Mouse (Mus musculus) intestine, embryonic 15.5 days (tissue): ENCODE results near the gene Hps5. TPM values are rescaled to one million over a fixed set of nuclear protein-coding genes. Genes with fewer than 3 reads are reported as not detected.
"Not testable (repeated sequence)": the region's sequence is repeated elsewhere in the genome, so short reads cannot be mapped to it uniquely, and the experiment has no call there.

Experiments used
- ATAC-seq: fragments of 200-750 bp; cut with Nextera tagmentation; 2 replicates; pipeline ENCODE4 v1.8.0; 2017; ENCODE audit warnings: moderate TSS enrichment, moderate library complexity
- H3K27ac ChIP-seq: fragments of 300-500 bp; sonication (generic); 2 replicates; pipeline ENCODE4 v1.5.1; 2015; ENCODE audit warnings: mild to moderate bottlenecking, inconsistent platforms
- H3K27me3 ChIP-seq: fragments of 300-500 bp; sonication (generic); replicated peaks from 2 replicates; pipeline ENCODE4 v1.6.1; 2015; ENCODE audit warnings: inconsistent platforms
- H3K36me3 ChIP-seq: fragments of 300-500 bp; sonication (generic); 2 replicates; pipeline ENCODE4 v1.6.1; 2015; ENCODE audit warnings: inconsistent platforms
- H3K4me1 ChIP-seq: fragments of 300-500 bp; sonication (generic); replicated peaks from 2 replicates; pipeline ENCODE4 v1.6.1; 2015; ENCODE audit warnings: inconsistent platforms
- H3K4me2 ChIP-seq: fragments of 300-500 bp; sonication (generic); replicated peaks from 2 replicates; pipeline ENCODE4 v1.6.1; 2015; ENCODE audit warnings: mild to moderate bottlenecking, inconsistent platforms
- H3K4me3 ChIP-seq: fragments of 300-500 bp; sonication (generic); replicated peaks from 2 replicates; pipeline ENCODE4 v1.5.1; 2015; ENCODE audit warnings: inconsistent platforms
- H3K9ac ChIP-seq: fragments of 300-500 bp; sonication (generic); 2 replicates; pipeline ENCODE4 v1.6.1; 2015; ENCODE audit warnings: inconsistent platforms
- H3K9me3 ChIP-seq: fragments of 300-500 bp; sonication (generic); 2 replicates; pipeline ENCODE4 v1.6.1; 2016; ENCODE audit warnings: inconsistent platforms
- WGBS: fragments of 180-500 bp; shearing (Covaris S2); methylation state at CpG from one replicate; pipeline ENCODE4 v1.1.7; 2015; 5-methylcytosine and 5-hydroxymethylcytosine counted together
- polyA plus RNA-seq: library from polyadenylated mRNA; unstranded; fragments of >200 nt; fragmentation: Nextera tagmentation; extraction: Ambion mirVana; gene quantifications from 2 replicates; pipeline ENCODE4 v1.2.1, GENCODE M21; 2015

The Hps5 gene
- polyA plus RNA-seq, 1 experiment from 2014 or later, result 23.3 TPM

- Histone ChIP-seq H3K4me1 (no peaks in the 10 kb centered on the region), H3K9me3 (no peaks in the 10 kb centered on the region), H3K4me2 (no peak within 1 kb of the TSS), H3K9ac (no peak within 1 kb of the TSS), H3K27ac (no peak within 1 kb of the TSS), H3K36me3 (no peaks in the 10 kb centered on the region), H3K4me3 (no peak within 1 kb of the TSS), H3K27me3 (no peaks in the 10 kb centered on the region)
- 64% methylated on average over 3 of the region's 3 CpGs for WGBS
- no peak for ATAC-seq
Measured at GRCm38 (mm10) chr7:46751490-46751889, 44.4 kb downstream of the Hps5 start, which contains the start of gene Saa2. Gene Saa2, plus strand, starts transcription at chr7:46751790.

GRCm38 (mm10) chr7:46748459-46748858 lies 47.4 kb downstream of the Hps5 start:
- H3K9me3 ChIP-seq, result no peaks in the 10 kb centered on the region
- no peak overlapping the region for H3K4me3 ChIP-seq
- H3K4me2 ChIP-seq, result no peak overlapping the region
- H3K27ac ChIP-seq, result no peak overlapping the region
- H3K9ac ChIP-seq, result no peak overlapping the region
- WGBS, result 68% methylated on average over 3 of the region's 3 CpGs
- no peak for ATAC-seq
- no peaks in the 10 kb centered on the region for H3K27me3 ChIP-seq
- no peaks in the 10 kb centered on the region for H3K4me1 ChIP-seq
- H3K36me3 ChIP-seq, result no peaks in the 10 kb centered on the region

- Histone ChIP-seq H3K27me3 (no peaks in the 10 kb centered on the region), H3K36me3 (no peaks in the 10 kb centered on the region), H3K9me3 (no peaks in the 10 kb centered on the region), H3K4me3 (no peak overlapping the region), H3K4me2 (no peak overlapping the region), H3K27ac (no peak overlapping the region), H3K4me1 (no peaks in the 10 kb centered on the region), H3K9ac (no peak overlapping the region)
- WGBS, result 56% methylated on average over 7 of the region's 7 CpGs
- ATAC-seq, result no peak
Measured at GRCm38 (mm10) chr7:46746381-46746780, 49.5 kb downstream of the Hps5 start.

- no peaks in the 10 kb centered on the region for H3K9me3 ChIP-seq
- H3K27me3 ChIP-seq, result no peaks in the 10 kb centered on the region
- H3K27ac ChIP-seq, result no peak overlapping the region
- no peak overlapping the region for H3K4me2 ChIP-seq
- H3K4me3 ChIP-seq, result no peak overlapping the region
- no peak for ATAC-seq
- H3K9ac ChIP-seq, result no peak overlapping the region
- no peaks in the 10 kb centered on the region for H3K36me3 ChIP-seq
- 80% methylated on average over 3 of the region's 3 CpGs for WGBS
- H3K4me1 ChIP-seq, result no peaks in the 10 kb centered on the region
Measured at GRCm38 (mm10) chr7:46745816-46746215, 50.0 kb downstream of the Hps5 start.

GRCm38 (mm10) chr7:46742880-46743279 lies 53.0 kb downstream of the Hps5 start, which contains the start of gene Saa1:
Gene Saa1, minus strand, starts transcription at chr7:46742980.
- 66% methylated on average over 3 of the region's 3 CpGs for WGBS
- H3K4me1 ChIP-seq, H3K9ac ChIP-seq, H3K4me3 ChIP-seq, H3K27me3 ChIP-seq, H3K27ac ChIP-seq, ATAC-seq, H3K4me2 ChIP-seq, H3K36me3 ChIP-seq, H3K9me3 ChIP-seq: not testable (repeated sequence)

- H3K4me2 ChIP-seq, H3K4me1 ChIP-seq, ATAC-seq, H3K27me3 ChIP-seq, H3K9me3 ChIP-seq, H3K27ac ChIP-seq, H3K36me3 ChIP-seq, H3K4me3 ChIP-seq, H3K9ac ChIP-seq: not testable (repeated sequence)
- WGBS, result 77% methylated on average over 5 of the region's 5 CpGs
Measured at GRCm38 (mm10) chr7:46740041-46740440, 55.8 kb downstream of the Hps5 start.

GRCm38 (mm10) chr7:46738561-46739460 lies 57.1 kb downstream of the Hps5 start:
- ATAC-seq, result peak; percentile 89
- no peak overlapping the region for H3K27ac ChIP-seq
- 73% methylated on average over 12 of the region's 12 CpGs for WGBS

GRCm38 (mm10) chr7:46734983-46735382 lies 60.9 kb downstream of the Hps5 start:
- WGBS, result 74% methylated on average over 2 of the region's 2 CpGs
- no peak overlapping the region for H3K4me3 ChIP-seq
- no peak overlapping the region for H3K4me2 ChIP-seq
- no peaks in the 10 kb centered on the region for H3K27me3 ChIP-seq
- no peaks in the 10 kb centered on the region for H3K36me3 ChIP-seq
- no peak overlapping the region for H3K9ac ChIP-seq
- no peaks in the 10 kb centered on the region for H3K4me1 ChIP-seq
- no peak overlapping the region for H3K27ac ChIP-seq
- ATAC-seq, result no peak
- H3K9me3 ChIP-seq, result no peaks in the 10 kb centered on the region

More at GRCm38 (mm10) chr7:46738561-46739460, 57.1 kb downstream of the Hps5 start:
- Histone ChIP-seq H3K36me3 (no peaks in the 10 kb centered on the region), H3K4me2 (no peak overlapping the region), H3K27me3 (no peaks in the 10 kb centered on the region), H3K4me3 (no peak overlapping the region), H3K9ac (no peak overlapping the region), H3K4me1 (no peaks in the 10 kb centered on the region), H3K9me3 (no peaks in the 10 kb centered on the region)

GRCm38 (mm10) chr7:46732458-46732857 lies 63.4 kb downstream of the Hps5 start, which contains the start of gene Saa4:
Gene Saa4, minus strand, starts transcription at chr7:46732603.
- Histone ChIP-seq H3K4me1 (no peaks in the 10 kb centered on the region), H3K27me3 (no peaks in the 10 kb centered on the region)
- no peak for ATAC-seq

GRCm38 (mm10) chr7:46727584-46727983 lies 68.3 kb downstream of the Hps5 start:
- WGBS, result 88% methylated on average over 1 of the region's 1 CpGs
- no peaks in the 10 kb centered on the region for H3K27me3 ChIP-seq
- H3K4me2 ChIP-seq, result no peak overlapping the region
- H3K4me3 ChIP-seq, result no peak overlapping the region
- no peaks in the 10 kb centered on the region for H3K9me3 ChIP-seq
- no peak overlapping the region for H3K9ac ChIP-seq
- H3K4me1 ChIP-seq, result no peaks in the 10 kb centered on the region
- no peak overlapping the region for H3K27ac ChIP-seq
- H3K36me3 ChIP-seq, result no peaks in the 10 kb centered on the region
- no peak for ATAC-seq

More at GRCm38 (mm10) chr7:46732458-46732857, 63.4 kb downstream of the Hps5 start, which contains the start of gene Saa4:
- Histone ChIP-seq H3K27ac (no peak within 1 kb of the TSS), H3K4me2 (no peak within 1 kb of the TSS), H3K9me3 (no peaks in the 10 kb centered on the region), H3K4me3 (no peak within 1 kb of the TSS), H3K9ac (no peak within 1 kb of the TSS), H3K36me3 (no peaks in the 10 kb centered on the region)
- WGBS, result 75% methylated on average over 4 of the region's 4 CpGs

GRCm38 (mm10) chr7:46724396-46724795 lies 71.5 kb downstream of the Hps5 start:
- no peak overlapping the region for H3K9ac ChIP-seq
- H3K36me3 ChIP-seq, result no peaks in the 10 kb centered on the region
- H3K4me1 ChIP-seq, result no peaks in the 10 kb centered on the region
- no peaks in the 10 kb centered on the region for H3K27me3 ChIP-seq
- 83% methylated on average over 5 of the region's 5 CpGs for WGBS
- no peaks in the 10 kb centered on the region for H3K9me3 ChIP-seq
- H3K27ac ChIP-seq, result no peak overlapping the region
- ATAC-seq, result no peak
- no peak overlapping the region for H3K4me2 ChIP-seq
- H3K4me3 ChIP-seq, result no peak overlapping the region

GRCm38 (mm10) chr7:46723849-46724248 lies 72.0 kb downstream of the Hps5 start:
- Histone ChIP-seq H3K27ac (no peak overlapping the region), H3K9me3 (no peaks in the 10 kb centered on the region), H3K4me2 (no peak overlapping the region), H3K4me3 (no peak overlapping the region), H3K4me1 (no peaks in the 10 kb centered on the region), H3K27me3 (no peaks in the 10 kb centered on the region), H3K36me3 (no peaks in the 10 kb centered on the region), H3K9ac (no peak overlapping the region)
- ATAC-seq, result peak; percentile 81
- 68% methylated on average over 3 of the region's 3 CpGs for WGBS

- Histone ChIP-seq H3K4me1 (no peaks in the 10 kb centered on the region), H3K4me2 (no peak overlapping the region), H3K4me3 (no peak overlapping the region), H3K27ac (no peak overlapping the region), H3K9me3 (no peaks in the 10 kb centered on the region), H3K9ac (no peak overlapping the region), H3K27me3 (no peaks in the 10 kb centered on the region), H3K36me3 (no peaks in the 10 kb centered on the region)
- peak; percentile 64; the same call in 1 of the 2 replicates for ATAC-seq
- 92% methylated on average over 6 of the region's 6 CpGs for WGBS
Measured at GRCm38 (mm10) chr7:46723354-46723753, 72.5 kb downstream of the Hps5 start.
